Mouse (Mus musculus) CD4-positive helper T cell, adult 2 months (primary cell): ENCODE data around the gene Cyp26a1.

Experiments used
- DNase-seq: peaks from one replicate; pipeline ENCODE4 v3.0.0-alpha.2; 2012; ENCODE audit warnings: low read depth, missing footprints, low spot score

Gene Cyp26a1

DNA sequence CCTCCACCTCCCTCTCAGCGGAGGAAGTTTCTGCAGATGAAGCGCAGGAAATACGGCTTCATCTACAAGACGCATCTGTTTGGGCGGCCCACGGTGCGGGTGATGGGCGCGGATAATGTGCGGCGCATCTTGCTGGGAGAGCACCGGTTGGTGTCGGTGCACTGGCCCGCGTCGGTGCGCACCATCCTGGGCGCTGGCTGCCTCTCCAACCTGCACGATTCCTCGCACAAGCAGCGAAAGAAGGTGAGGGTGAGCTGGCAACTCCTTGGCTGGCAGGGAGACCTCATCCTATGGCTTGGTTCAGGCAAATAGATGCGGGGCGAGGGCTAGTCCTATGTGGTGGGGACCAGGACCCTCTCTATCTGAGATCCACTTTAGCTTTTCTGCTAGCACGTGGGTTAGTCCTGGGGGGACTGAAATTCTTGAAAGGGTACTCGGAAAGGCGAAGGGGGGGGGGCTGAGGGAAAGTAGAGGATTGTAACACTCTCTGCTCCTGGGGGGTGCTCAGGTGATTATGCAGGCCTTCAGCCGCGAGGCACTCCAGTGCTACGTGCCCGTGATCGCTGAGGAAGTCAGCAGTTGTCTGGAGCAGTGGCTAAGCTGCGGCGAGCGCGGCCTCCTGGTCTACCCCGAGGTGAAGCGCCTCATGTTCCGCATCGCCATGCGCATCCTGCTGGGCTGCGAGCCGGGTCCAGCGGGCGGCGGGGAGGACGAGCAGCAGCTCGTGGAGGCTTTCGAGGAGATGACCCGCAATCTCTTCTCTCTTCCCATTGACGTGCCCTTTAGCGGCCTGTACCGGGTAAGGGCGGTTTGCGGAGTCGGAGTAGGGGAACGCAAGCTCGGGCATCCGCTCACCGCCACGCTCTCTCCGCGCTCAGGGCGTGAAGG lies 919 bp downstream of the Cyp26a1 start:
- no peak for DNase-seq

- DNase-seq: no peak
Measured at GRCm38 (mm10) chr19:37699711-37700110, 2.1 kb downstream of the Cyp26a1 start.

DNA sequence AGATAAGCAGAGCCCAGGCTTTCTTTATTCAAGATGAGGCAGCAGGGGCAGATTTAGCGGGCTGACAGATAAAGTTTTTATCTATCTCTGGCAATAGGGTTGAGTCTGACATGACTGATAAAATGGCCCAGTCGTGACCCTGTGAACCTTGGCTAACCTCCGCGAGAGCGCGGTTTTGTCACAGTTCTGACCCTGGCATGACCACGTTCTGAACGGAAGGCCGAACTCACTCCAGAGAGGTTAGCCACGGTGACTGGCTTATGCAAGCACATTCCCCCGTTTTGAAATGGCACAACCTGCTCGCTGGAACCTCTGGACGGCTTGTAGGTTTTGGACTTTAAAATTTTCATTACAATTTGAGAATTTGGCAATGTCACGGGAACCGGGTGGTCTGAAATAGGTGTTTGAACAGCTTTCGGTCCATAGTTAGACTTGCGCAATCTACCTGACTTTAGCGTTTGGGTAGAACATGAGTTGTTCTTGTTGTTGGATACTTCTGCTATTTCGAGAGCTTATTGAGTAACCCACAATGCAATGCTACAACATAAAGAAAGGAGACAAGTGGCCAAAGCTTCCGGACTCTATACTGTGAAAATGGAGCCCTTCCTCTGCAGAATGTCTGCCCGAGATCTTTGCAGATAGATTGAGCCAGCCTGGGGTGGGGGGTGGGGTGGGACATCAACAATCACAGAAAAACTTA lies 4.9 kb downstream of the Cyp26a1 start:
- no peak for DNase-seq

DNA sequence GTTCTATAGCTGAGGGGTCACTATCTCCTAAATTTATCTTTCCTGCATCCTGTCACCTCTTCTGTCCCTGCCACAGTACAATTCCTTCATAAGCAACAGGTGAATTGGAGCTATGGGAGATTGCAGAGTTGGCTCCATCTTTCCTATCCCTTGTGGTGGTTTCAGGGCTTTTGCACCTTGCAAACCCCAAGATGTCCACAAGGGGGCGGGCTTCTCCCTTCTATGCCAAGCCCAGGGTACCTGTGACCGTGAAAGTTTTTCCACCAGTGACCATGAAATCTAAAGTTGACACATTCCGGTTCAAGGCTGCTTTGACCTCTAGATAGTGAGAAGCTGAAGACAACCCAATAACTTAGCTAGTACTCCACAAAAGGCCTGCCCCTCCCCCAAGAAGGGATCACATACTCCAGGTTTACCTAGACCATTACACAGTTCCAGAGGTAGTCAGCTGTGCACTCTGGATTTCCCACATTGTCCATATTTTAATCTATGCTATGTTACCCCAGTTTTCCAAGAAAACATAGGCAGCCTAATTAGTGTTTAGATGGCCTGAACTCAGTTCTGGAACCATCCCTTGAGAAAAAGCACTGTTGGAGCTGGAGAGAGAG lies 6.4 kb downstream of the Cyp26a1 start:
- DNase-seq: peak; percentile 31

- DNase-seq: no peak
Measured at GRCm38 (mm10) chr19:37705722-37706121, 8.1 kb downstream of the Cyp26a1 start.

GRCm38 (mm10) chr19:37714681-37715080 lies 17.1 kb downstream of the Cyp26a1 start:
- DNase-seq: no peak

- DNase-seq: no peak
Measured at GRCm38 (mm10) chr19:37715980-37716379, 18.4 kb downstream of the Cyp26a1 start.

GRCm38 (mm10) chr19:37716524-37717175 lies 19.1 kb downstream of the Cyp26a1 start:
- DNase-seq: no peak

- no peak for DNase-seq
Measured at GRCm38 (mm10) chr19:37719166-37719565, 21.6 kb downstream of the Cyp26a1 start.

- no peak for DNase-seq
Measured at GRCm38 (mm10) chr19:37724591-37724990, 27.0 kb downstream of the Cyp26a1 start.

- no peak for DNase-seq
Measured at GRCm38 (mm10) chr19:37726585-37726984, 29.0 kb downstream of the Cyp26a1 start.

DNA sequence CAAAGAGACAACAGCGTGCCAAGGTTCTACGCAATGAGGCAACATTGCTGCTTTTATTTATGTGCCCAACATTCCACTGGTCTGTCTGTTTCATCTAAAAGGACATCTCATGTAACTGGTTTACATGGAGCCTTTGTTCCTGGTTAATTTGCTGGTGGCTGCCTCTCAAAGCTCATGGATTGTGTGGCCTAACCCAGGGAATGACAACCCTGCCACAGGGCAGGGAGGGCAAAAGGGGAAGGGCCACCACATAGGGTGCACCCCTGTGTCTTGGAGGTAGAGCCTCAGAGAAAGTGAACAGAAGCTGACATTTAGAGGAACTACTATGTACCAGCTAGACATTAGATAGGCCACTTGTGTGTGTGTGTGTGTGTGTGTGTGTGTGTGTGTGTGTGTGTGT lies 29.8 kb downstream of the Cyp26a1 start:
- DNase-seq: no peak

GRCm38 (mm10) chr19:37735426-37735825 lies 37.8 kb downstream of the Cyp26a1 start:
- DNase-seq: no peak

DNA sequence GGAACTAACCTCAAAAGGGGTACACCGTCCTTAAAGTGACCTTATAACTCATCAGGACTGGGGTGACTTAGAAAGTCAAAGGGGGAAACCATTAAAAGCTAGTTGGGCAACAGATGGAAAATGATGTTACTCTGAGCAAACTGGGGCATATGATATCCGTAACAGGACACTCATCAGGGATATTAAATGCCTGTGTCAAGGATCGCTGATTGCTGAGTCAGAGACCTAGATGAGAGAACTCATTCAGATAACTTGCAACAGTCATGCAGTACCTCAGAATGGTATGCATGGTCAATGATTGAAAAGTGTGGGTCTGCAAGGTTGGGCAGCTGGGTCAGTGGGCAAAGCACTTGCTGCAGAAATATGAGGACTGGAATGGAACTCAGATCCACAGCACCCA lies 41.0 kb downstream of the Cyp26a1 start:
- DNase-seq: no peak

DNA sequence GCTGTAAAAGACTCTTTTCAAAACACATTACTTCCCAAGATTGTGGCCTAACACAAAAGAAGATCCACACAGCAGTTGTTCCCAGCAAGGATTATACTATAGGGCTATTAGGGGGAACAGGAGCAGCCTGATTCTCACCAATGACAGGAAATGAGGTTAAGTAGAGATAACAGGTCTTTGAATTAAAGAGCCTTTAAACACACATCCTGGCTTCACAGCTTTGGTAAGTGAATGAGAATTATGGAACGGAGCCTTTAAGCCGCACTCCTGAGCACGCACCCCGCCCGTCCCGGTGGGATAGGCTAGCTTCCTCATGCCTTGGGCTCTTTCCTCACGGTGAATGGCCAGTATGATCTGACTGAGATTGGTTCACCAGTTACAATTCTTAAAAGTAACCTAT lies 42.4 kb downstream of the Cyp26a1 start:
- DNase-seq: no peak
